Mouse (Mus musculus) lung, embryonic 14.5 days (tissue): Measurements from ENCODE around the gene Timeless. TPM values are rescaled to one million over a fixed set of nuclear protein-coding genes. Genes with fewer than 3 reads are reported as not detected.
A peak's percentile ranks its signal among the peaks of the same experiment; 100 is the strongest.

Experiments
- ATAC-seq: fragments of 200-750 bp; cut with Nextera tagmentation; 2 replicates; pipeline ENCODE4 v1.8.0; 2017; ENCODE audit warnings: mild to moderate bottlenecking, moderate TSS enrichment, moderate library complexity; ENCODE audit not compliant: insufficient read depth
- DNase-seq: peaks from one replicate; pipeline ENCODE4 v3.0.0-alpha.2; 2015
- H3K27ac ChIP-seq: fragments of 300-500 bp; sonication (generic); 2 replicates; pipeline ENCODE4 v1.5.1; 2014; ENCODE audit warnings: low read depth, mild to moderate bottlenecking, moderate library complexity
- H3K27me3 ChIP-seq: fragments of 300-500 bp; sonication (generic); 2 replicates; pipeline ENCODE4 v1.6.1; 2014; ENCODE audit warnings: low read length, control low read depth; ENCODE audit not compliant: insufficient read depth
- H3K36me3 ChIP-seq: fragments of 300-500 bp; sonication (generic); 2 replicates; pipeline ENCODE4 v1.6.1; 2014; ENCODE audit warnings: control low read depth; ENCODE audit not compliant: insufficient read depth
- H3K4me1 ChIP-seq: fragments of 300-500 bp; sonication (generic); 2 replicates; pipeline ENCODE4 v1.6.1; 2014; ENCODE audit warnings: antibody characterized with exemption, control low read depth; ENCODE audit not compliant: insufficient read depth
- H3K4me2 ChIP-seq: fragments of 300-500 bp; sonication (generic); 2 replicates; pipeline ENCODE4 v1.6.1; 2014; ENCODE audit warnings: mild to moderate bottlenecking
- H3K4me3 ChIP-seq: fragments of 300-500 bp; sonication (generic); 2 replicates; pipeline ENCODE4 v1.5.1; 2014; ENCODE audit warnings: low read depth, low read length
- H3K9ac ChIP-seq: fragments of 300-500 bp; sonication (generic); 2 replicates; pipeline ENCODE4 v1.6.1; 2014
- H3K9me3 ChIP-seq: fragments of 300-500 bp; sonication (generic); 2 replicates; pipeline ENCODE4 v1.6.1; 2016; ENCODE audit warnings: low read depth, low read length, control low read depth
- CTCF ChIP-seq: IDR thresholded peaks from 2 replicates; pipeline ENCODE4 v1.5.1; 2016; ENCODE audit warnings: antibody characterized with exemption, low read depth
- WGBS: fragments of 180-500 bp; shearing (Covaris S2); extraction: QIAGEN DNeasy Blood & Tissue Kit; methylation state at CpG from one replicate; pipeline ENCODE4 v1.1.7; 2014; 5-methylcytosine and 5-hydroxymethylcytosine counted together
- polyA plus RNA-seq: library from polyadenylated mRNA; unstranded; fragments of >200 nt; fragmentation: Nextera tagmentation; extraction: Ambion mirVana; gene quantifications from 2 replicates; pipeline ENCODE4 v1.2.1, GENCODE M21; 2014

Gene Timeless
- polyA plus RNA-seq, 1 experiment from 2014 or later = 71.5 TPM

DNA sequence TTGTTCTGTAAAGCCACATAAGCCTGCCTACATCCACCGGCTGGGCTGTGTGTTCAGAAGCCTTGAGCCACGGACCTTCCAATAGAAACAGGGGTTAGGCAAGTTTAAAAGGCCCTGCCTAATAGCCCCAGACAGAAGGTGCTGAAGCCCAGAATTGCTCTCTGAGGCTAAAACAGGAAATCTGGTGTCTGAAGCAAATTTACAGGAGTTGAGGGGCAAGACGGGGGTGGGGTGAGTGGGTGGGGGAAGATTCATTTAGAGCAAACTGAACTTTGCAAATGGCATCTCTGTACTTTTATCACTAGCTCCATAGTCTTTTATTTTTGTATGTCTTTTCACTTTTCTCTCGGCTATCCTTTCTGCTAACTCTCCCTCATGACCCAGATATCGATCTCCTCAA lies 719 bp upstream of the Timeless start:
- WGBS = 9% methylated on average over 5 of the region's 5 CpGs
- peaks cover 4% of the 10 kb centered on the region; the same call in 1 of the 2 replicates for H3K4me1 ChIP-seq
- ATAC-seq = no peak
- H3K4me2 ChIP-seq = peak overlapping the region; percentile 84
- H3K4me3 ChIP-seq = peak overlapping the region; percentile 74
- no peaks in the 10 kb centered on the region for H3K27me3 ChIP-seq
- H3K9me3 ChIP-seq = no peaks in the 10 kb centered on the region
- no peak for DNase-seq
- H3K36me3 ChIP-seq = peaks cover 5% of the 10 kb centered on the region
- H3K27ac ChIP-seq = peak overlapping the region; percentile 94
- TF ChIP-seq CTCF = no peak
- peak overlapping the region; percentile 87 for H3K9ac ChIP-seq

DNA sequence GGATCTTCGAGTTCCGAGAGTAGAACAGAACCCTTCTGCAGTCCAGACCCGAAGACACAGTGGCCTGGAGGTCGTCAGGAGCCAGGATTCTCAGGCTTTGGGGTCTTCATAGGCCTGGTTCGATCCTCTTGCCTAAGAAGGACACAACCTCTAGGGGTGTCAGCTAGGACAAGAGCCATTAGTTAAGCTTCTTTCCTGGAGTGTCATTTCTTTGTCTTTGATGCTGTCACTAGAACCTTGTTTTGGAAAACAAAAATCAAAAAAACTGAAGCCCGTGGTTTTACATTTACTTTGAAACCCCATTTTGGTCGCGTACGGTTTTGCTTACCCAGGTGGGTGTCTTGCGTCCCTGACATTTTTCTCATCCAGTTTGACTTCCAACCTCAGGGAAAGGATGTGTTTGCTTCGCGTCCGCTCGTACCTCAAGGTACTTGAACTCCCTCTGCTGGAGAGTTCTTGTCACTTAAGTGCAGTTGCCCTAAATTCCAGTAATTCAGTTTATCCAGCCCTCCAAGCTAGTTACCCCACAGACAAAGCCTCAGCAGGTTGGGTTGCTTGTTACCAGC lies 638 bp downstream of the Timeless start:
- ATAC-seq (peak; percentile 41), DNase-seq (peak; percentile 95)
- TF ChIP-seq CTCF = peak; percentile 87
- no peaks in the 10 kb centered on the region for H3K9me3 ChIP-seq
- under 1% methylated on average over 14 of the region's 14 CpGs for WGBS
- peaks cover 4% of the 10 kb centered on the region; the same call in 1 of the 2 replicates for H3K4me1 ChIP-seq
- H3K4me3 ChIP-seq = peak overlapping the region; percentile 74
- peaks cover 5% of the 10 kb centered on the region for H3K36me3 ChIP-seq
- peak overlapping the region; percentile 87 for H3K9ac ChIP-seq
- H3K4me2 ChIP-seq = peak overlapping the region; percentile 84
- peak overlapping the region; percentile 94 for H3K27ac ChIP-seq
- no peaks in the 10 kb centered on the region for H3K27me3 ChIP-seq

DNA sequence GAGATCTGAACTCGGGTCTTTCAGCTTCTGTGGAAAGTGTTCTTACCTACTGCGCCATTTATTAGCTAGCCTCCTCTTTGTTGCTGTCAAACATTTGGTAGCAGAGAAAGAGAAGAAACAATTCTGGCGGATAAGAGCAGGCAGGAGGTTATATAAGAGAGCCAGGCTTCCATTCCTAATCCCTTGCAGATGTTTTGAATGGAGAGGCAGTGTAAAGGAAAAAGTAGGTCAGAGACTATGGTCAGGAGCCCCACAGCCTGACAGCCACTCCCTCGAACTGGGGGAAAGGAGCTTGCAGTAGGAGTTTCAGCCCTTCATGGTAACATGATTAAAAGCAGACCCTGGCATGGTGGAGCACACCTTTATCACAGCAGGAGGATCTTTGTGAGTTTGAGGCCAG lies 4.5 kb downstream of the Timeless start:
- H3K27ac ChIP-seq = no peak overlapping the region
- no peak for ATAC-seq
- H3K27me3 ChIP-seq = no peaks in the 10 kb centered on the region
- no peak for TF ChIP-seq CTCF
- H3K4me3 ChIP-seq = no peak overlapping the region
- H3K9me3 ChIP-seq = no peaks in the 10 kb centered on the region
- H3K4me2 ChIP-seq = no peak overlapping the region
- DNase-seq = no peak
- WGBS = 71% methylated on average over 4 of the region's 4 CpGs
- no peaks in the 10 kb centered on the region for H3K4me1 ChIP-seq
- no peak overlapping the region for H3K9ac ChIP-seq
- peaks cover 23% of the 10 kb centered on the region for H3K36me3 ChIP-seq

DNA sequence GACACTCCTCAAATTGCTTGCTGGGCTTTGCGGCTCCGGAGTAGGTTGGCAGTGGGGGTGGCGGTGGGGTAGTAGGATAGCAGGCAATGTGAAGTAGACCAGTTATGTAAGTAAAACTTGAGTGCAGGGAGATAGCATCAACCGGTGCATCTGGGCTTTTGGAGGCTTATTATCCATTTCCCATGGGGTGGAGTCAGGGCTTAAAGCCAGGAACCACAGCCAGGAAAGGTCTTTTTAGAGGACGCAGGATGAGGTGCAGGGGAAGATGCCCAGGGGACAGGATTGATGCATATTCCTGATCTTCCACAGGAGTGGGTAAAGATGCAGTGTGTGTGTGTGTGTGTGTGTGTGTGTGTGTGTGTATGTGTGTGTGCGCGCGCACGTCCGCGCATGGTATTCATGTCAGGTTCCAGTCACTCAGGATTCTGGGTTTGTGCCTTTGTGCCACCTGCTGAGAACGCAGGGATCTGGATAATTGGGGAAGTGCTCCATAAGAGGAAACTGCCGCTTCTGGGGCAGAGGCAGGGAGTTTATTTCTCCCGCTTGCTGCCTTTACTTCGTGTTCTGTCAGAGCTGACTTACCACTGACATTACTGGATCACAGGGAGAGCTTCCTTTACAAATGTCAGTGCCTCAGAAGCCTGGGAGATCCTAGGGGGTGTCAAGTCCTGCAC lies 6.1 kb downstream of the Timeless start:
- Histone ChIP-seq H3K27ac (no peak overlapping the region), H3K36me3 (peaks cover 40% of the 10 kb centered on the region), H3K4me3 (no peak overlapping the region), H3K9me3 (no peaks in the 10 kb centered on the region), H3K4me1 (no peaks in the 10 kb centered on the region), H3K4me2 (no peak overlapping the region), H3K9ac (no peak overlapping the region), H3K27me3 (no peaks in the 10 kb centered on the region)
- no peak for TF ChIP-seq CTCF
- ATAC-seq (no peak), DNase-seq (no peak)
- 78% methylated on average over 15 of the region's 15 CpGs for WGBS

DNA sequence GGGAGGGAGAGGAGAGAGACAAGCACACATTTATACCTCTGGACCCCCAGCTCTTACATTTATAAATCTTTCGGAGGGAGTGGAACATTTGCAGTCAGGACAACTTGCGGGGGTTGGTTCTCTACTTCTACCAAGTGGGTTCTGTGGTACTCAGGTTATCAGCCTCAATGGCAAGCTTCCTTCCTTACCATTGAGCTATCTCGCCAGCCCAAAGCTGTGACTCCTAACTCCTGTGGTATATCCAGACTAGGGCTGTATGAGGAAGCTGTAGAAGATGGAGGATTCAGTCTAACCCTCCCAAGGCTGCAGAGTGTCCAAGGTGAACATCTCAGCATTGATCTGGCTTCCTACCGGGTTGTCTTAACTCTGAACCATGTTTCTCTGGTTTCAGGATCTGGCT lies 7.3 kb downstream of the Timeless start:
- WGBS = 89% methylated on average over 4 of the region's 4 CpGs
- peaks cover 47% of the 10 kb centered on the region for H3K36me3 ChIP-seq

DNA sequence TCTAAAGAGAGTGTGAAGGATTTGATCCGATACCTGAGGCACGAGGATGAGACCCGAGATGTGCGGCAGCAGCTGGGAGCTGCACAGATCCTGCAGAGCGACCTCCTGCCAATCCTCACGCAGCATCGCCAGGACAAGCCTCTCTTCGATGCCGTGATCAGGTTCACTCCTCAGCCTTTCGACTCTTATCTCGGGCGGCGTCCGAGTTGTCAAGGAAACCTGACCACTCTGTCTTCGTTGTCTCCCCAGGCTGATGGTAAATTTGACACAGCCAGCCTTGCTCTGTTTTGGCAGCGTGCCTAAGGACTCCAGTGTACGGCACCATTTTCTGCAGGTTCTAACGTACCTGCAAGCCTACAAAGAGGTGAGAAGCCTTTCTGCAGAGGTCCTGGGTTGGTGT lies 8.3 kb downstream of the Timeless start:
- DNase-seq (no peak), ATAC-seq (no peak)
- H3K27ac ChIP-seq = no peak overlapping the region
- peaks cover 57% of the 10 kb centered on the region for H3K36me3 ChIP-seq
- H3K9me3 ChIP-seq = no peaks in the 10 kb centered on the region
- H3K9ac ChIP-seq = no peak overlapping the region
- no peak for TF ChIP-seq CTCF
- no peaks in the 10 kb centered on the region for H3K27me3 ChIP-seq
- H3K4me1 ChIP-seq = no peaks in the 10 kb centered on the region
- 73% methylated on average over 18 of the region's 18 CpGs for WGBS
- H3K4me3 ChIP-seq = no peak overlapping the region
- no peak overlapping the region for H3K4me2 ChIP-seq

More for the DNA sequence above, 7.3 kb downstream of the Timeless start:
- no peak overlapping the region for H3K9ac ChIP-seq
- H3K4me3 ChIP-seq = no peak overlapping the region
- no peaks in the 10 kb centered on the region for H3K4me1 ChIP-seq
- no peak for TF ChIP-seq CTCF
- H3K4me2 ChIP-seq = no peak overlapping the region
- no peaks in the 10 kb centered on the region for H3K27me3 ChIP-seq
- H3K9me3 ChIP-seq = no peaks in the 10 kb centered on the region
- no peak overlapping the region for H3K27ac ChIP-seq
- DNase-seq (no peak), ATAC-seq (no peak)

DNA sequence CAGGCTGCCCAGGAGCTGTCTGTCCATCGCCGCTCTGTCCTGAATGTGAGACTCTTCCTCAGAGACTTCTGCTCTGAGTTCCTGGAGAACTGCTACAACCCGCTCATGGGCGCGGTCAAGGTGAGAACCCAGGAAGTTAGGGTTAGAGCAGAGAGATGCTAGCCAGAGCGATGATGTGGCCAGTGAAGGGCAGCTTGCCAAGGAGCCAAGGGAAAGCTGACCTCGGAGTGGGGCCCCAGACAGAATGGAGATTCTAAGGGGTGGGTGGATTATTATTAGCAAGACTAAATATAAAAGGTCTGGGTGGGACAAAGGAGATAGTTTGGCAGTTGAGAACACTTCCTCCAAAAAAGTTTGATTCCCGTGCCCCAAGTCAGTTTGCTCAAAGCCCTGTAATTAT lies 11.4 kb downstream of the Timeless start:
- H3K4me2 ChIP-seq = no peak overlapping the region
- no peak overlapping the region for H3K27ac ChIP-seq
- H3K9me3 ChIP-seq = no peaks in the 10 kb centered on the region
- no peaks in the 10 kb centered on the region for H3K27me3 ChIP-seq
- peaks cover 88% of the 10 kb centered on the region for H3K36me3 ChIP-seq
- no peak for TF ChIP-seq CTCF
- H3K4me3 ChIP-seq = no peak overlapping the region
- ATAC-seq (no peak), DNase-seq (no peak)
- H3K9ac ChIP-seq = no peak overlapping the region
- no peaks in the 10 kb centered on the region for H3K4me1 ChIP-seq
- WGBS = 88% methylated on average over 8 of the region's 8 CpGs
